Mouse (Mus musculus): ENCODE measurements around the gene Nmnat2. TPM values are rescaled to one million over a fixed set of nuclear protein-coding genes. Genes with fewer than 3 reads are reported as not detected.

Nmnat2 gene
- polyA plus RNA-seq, 1 experiment from 2014 or later: 75.4 TPM

- H3K36me3 ChIP-seq (ENCODE audit: control insufficient read depth, insufficient read depth, low read length): peaks cover 5% of the 10 kb centered on the region; the same call in 1 of the 2 replicates
- no peaks in the 10 kb centered on the region for H3K27me3 ChIP-seq (replicated peaks; ENCODE audit: control insufficient read depth, insufficient read depth, low read length)
- no peaks in the 10 kb centered on the region for H3K4me1 ChIP-seq (ENCODE audit: control insufficient read depth, insufficient read depth, low read depth, low read length)
- H3K9ac ChIP-seq (ENCODE audit: low read depth, low read length): no peak overlapping the region
- no peaks in the 10 kb centered on the region for H3K9me3 ChIP-seq (ENCODE audit: control insufficient read depth, low read length)
- H3K27ac ChIP-seq (ENCODE audit: low read depth, low read length): no peak overlapping the region
- H3K4me2 ChIP-seq (ENCODE audit: low read length): no peak overlapping the region
- no peak for ATAC-seq
- WGBS: 87% methylated on average over 5 of the region's 5 CpGs
- H3K4me3 ChIP-seq (ENCODE audit: low read length): no peak overlapping the region
These were observed 133.0 kb downstream of the Nmnat2 start for GRCm38 (mm10) chr1:153087771-153088170.

GRCm38 (mm10) chr1:153090081-153090480, 135.3 kb downstream of the Nmnat2 start:
- Histone ChIP-seq H3K4me3 (ENCODE audit: low read length) (no peak overlapping the region), H3K27me3 (replicated peaks; ENCODE audit: control insufficient read depth, insufficient read depth, low read length) (0 out of 2 replicates have a peak, but pooled peaks cover 1% of the 10 kb centered on the region), H3K4me1 (ENCODE audit: control insufficient read depth, insufficient read depth, low read depth, low read length) (no peaks in the 10 kb centered on the region), H3K36me3 (ENCODE audit: control insufficient read depth, insufficient read depth, low read length) (peaks cover 5% of the 10 kb centered on the region; the same call in 1 of the 2 replicates), H3K9ac (ENCODE audit: low read depth, low read length) (no peak overlapping the region), H3K4me2 (ENCODE audit: low read length) (no peak overlapping the region), H3K27ac (ENCODE audit: low read depth, low read length) (no peak overlapping the region), H3K9me3 (ENCODE audit: control insufficient read depth, low read length) (no peaks in the 10 kb centered on the region)
- 86% methylated on average over 2 of the region's 2 CpGs for WGBS
- ATAC-seq: no peak

DNA sequence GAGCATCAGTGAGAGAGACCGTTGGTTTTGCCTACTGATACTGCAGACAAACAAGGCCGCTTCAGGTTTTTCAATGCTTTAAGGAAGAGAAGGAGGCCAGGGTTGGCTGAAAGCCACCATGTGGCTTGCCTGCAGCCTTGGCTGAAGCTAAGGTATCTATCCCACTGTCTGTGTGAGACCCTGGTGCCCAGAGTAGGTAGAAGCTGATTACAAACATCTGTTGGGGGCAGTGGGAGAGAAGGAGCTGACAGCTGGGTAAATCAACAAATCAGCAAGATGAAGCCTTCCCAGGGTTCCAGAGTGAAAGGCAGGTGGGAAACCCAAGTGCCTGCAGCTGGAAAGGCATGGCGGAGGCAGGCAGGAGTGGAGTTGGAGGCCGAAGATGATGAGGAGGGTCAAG, 136.0 kb downstream of the Nmnat2 start:
- 82% methylated on average over 4 of the region's 4 CpGs for WGBS
- peaks cover 5% of the 10 kb centered on the region; the same call in 1 of the 2 replicates for H3K36me3 ChIP-seq (ENCODE audit: control insufficient read depth, insufficient read depth, low read length)
- no peak overlapping the region for H3K27ac ChIP-seq (ENCODE audit: low read depth, low read length)
- no peaks in the 10 kb centered on the region for H3K4me1 ChIP-seq (ENCODE audit: control insufficient read depth, insufficient read depth, low read depth, low read length)
- ATAC-seq: no peak
- H3K4me2 ChIP-seq (ENCODE audit: low read length): no peak overlapping the region
- H3K27me3 ChIP-seq (replicated peaks; ENCODE audit: control insufficient read depth, insufficient read depth, low read length): 0 out of 2 replicates have a peak, but pooled peaks cover 3% of the 10 kb centered on the region
- no peak overlapping the region for H3K9ac ChIP-seq (ENCODE audit: low read depth, low read length)
- no peak overlapping the region for H3K4me3 ChIP-seq (ENCODE audit: low read length)
- no peaks in the 10 kb centered on the region for H3K9me3 ChIP-seq (ENCODE audit: control insufficient read depth, low read length)

DNA sequence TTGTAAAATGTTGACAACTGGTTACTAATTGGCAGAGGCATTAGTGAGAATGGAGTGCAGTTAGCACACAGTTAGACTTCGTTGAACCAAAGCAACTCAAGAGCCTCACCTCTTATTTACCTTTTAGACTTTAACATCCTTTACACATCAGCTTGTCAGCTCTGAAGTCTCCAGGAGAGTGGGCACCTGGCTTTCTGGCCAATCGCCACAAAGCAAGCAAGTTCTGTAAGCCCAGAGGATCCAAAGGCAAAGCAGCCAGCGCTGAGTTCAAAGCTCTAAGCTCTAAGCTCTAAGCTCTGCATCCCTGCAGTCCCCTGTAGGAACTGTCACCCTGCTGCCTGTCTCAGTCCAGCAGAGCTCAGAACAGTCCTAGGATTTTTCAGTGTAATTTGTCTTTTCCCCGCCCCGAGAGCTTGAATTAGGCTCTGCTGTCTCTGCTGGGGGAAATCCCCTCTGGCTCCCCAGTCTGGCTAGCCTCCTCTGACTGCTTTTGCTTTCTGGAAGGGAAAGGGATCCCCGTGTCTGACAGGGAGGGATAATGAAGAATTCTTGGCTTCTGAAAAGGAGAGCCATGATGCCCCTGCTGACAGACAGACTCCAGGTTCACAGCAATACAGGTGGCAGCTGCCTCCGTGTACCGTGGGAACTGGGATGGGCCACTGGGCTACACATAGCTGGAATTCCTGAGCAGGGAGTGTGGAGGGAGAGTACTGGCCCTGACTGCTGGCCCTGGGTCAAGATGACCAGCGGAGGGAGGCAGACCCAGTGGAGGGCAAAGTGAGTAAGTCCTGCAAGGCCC, 136.8 kb downstream of the Nmnat2 start:
- H3K27me3 ChIP-seq (replicated peaks; ENCODE audit: control insufficient read depth, insufficient read depth, low read length): 0 out of 2 replicates have a peak, but pooled peaks cover 3% of the 10 kb centered on the region
- H3K4me3 ChIP-seq (ENCODE audit: low read length): no peak overlapping the region
- ATAC-seq: peak; percentile 43
- no peak overlapping the region for H3K9ac ChIP-seq (ENCODE audit: low read depth, low read length)
- no peak overlapping the region for H3K27ac ChIP-seq (ENCODE audit: low read depth, low read length)
- no peaks in the 10 kb centered on the region for H3K4me1 ChIP-seq (ENCODE audit: control insufficient read depth, insufficient read depth, low read depth, low read length)
- H3K9me3 ChIP-seq (ENCODE audit: control insufficient read depth, low read length): no peaks in the 10 kb centered on the region
- 40% methylated on average over 9 of the region's 9 CpGs for WGBS
- H3K4me2 ChIP-seq (ENCODE audit: low read length): no peak overlapping the region
- H3K36me3 ChIP-seq (ENCODE audit: control insufficient read depth, insufficient read depth, low read length): peaks cover 1% of the 10 kb centered on the region; the same call in 1 of the 2 replicates

DNA sequence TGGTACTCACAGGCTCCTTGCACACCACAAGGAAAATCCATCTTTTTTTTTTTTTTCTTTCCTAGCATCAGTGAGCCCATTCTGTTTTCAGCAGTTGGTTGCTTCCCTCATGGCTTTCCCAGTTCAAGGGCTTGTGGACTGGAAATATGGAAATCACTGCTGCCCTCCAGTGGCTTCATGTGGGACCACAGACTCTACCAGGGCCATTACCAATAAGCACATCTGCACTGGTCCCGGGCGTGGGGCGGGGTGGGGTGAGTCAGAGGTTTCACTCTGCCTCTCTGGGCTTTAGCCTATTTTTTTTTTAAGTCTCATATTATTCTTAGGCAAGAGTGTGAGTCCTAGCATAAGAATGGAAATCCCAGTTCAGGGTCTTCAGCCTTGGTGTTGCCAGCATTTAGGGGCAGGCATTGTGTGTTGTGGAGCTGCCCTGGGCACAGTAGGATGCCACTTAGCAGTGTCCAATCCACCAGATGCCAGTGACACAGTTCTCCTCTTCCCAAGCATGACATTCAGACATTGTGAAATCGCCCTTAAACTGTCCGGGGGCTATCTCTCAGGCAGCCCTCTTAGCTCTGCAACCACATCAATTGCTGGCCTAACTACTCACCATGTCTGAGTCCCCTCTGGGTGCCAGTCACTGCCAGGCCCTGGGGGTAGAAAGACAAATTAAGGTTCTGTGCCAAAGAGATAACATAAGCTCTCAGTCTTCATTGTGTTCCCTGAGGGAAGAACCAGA, 137.6 kb downstream of the Nmnat2 start:
- Histone ChIP-seq H3K9me3 (ENCODE audit: control insufficient read depth, low read length) (no peaks in the 10 kb centered on the region), H3K9ac (ENCODE audit: low read depth, low read length) (no peak overlapping the region), H3K4me2 (ENCODE audit: low read length) (no peak overlapping the region), H3K36me3 (ENCODE audit: control insufficient read depth, insufficient read depth, low read length) (no peaks in the 10 kb centered on the region), H3K4me3 (ENCODE audit: low read length) (no peak overlapping the region), H3K27ac (ENCODE audit: low read depth, low read length) (no peak overlapping the region), H3K27me3 (replicated peaks; ENCODE audit: control insufficient read depth, insufficient read depth, low read length) (0 out of 2 replicates have a peak, but pooled peaks cover 3% of the 10 kb centered on the region), H3K4me1 (ENCODE audit: control insufficient read depth, insufficient read depth, low read depth, low read length) (no peaks in the 10 kb centered on the region)
- 55% methylated on average over 5 of the region's 5 CpGs for WGBS
- peak; percentile 79 for ATAC-seq

- no peaks in the 10 kb centered on the region for H3K36me3 ChIP-seq (ENCODE audit: control insufficient read depth, insufficient read depth, low read length)
- no peak overlapping the region for H3K27ac ChIP-seq (ENCODE audit: low read depth, low read length)
- no peak overlapping the region for H3K4me2 ChIP-seq (ENCODE audit: low read length)
- H3K9ac ChIP-seq (ENCODE audit: low read depth, low read length): no peak overlapping the region
- ATAC-seq: no peak
- H3K9me3 ChIP-seq (ENCODE audit: control insufficient read depth, low read length): no peaks in the 10 kb centered on the region
- no peak overlapping the region for H3K4me3 ChIP-seq (ENCODE audit: low read length)
- 52% methylated on average over 5 of the region's 5 CpGs for WGBS
- no peaks in the 10 kb centered on the region for H3K4me1 ChIP-seq (ENCODE audit: control insufficient read depth, insufficient read depth, low read depth, low read length)
- H3K27me3 ChIP-seq (replicated peaks; ENCODE audit: control insufficient read depth, insufficient read depth, low read length): 0 out of 2 replicates have a peak, but pooled peaks cover 3% of the 10 kb centered on the region
These were observed 138.4 kb downstream of the Nmnat2 start for GRCm38 (mm10) chr1:153093172-153093571.

GRCm38 (mm10) chr1:153093581-153093980, 138.8 kb downstream of the Nmnat2 start:
- no peak overlapping the region for H3K4me2 ChIP-seq (ENCODE audit: low read length)
- no peak for ATAC-seq
- whole genome bisulfite sequencing: 73% methylated on average over 4 of the region's 4 CpGs

DNA sequence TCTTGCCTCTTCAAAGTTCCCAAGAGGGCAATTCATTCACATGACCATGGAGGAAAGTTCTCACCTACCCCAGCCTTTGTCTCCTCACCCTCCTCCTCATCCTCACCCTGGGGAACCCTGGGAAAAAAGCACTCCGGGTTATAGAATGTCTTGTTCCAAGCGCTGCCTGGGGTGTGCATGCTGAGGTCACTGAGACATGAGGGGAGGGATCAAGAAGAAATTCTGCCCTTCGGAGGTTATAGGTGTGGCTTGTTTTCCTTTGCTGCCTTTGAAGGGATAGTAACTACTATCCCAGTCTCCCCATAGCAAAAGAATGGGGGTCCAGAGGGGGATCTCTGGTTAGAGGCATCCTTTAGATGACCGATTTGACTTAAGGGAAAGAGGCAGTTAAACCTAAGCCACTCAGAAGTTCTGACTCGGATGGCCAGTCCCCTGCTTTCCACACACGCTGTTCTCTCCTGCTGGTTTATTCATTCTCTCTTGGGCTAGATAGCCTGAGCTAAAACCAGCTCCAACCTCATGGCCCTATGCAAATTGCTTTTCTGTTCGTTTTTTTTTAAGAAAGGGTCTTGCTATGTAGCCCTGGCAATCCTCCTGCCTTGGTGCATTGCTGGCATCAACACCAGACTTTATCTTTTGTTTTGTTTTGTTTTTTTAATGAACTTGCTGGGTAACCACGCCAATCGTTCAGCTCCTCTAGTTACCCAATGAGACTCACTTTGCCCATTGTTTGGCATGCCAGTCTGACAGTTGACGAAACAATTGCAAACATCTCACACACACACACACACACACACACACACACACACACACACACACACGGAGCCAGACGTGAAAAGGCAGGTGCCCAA, 139.7 kb downstream of the Nmnat2 start:
- no peak overlapping the region for H3K27ac ChIP-seq (ENCODE audit: low read depth, low read length)
- H3K9ac ChIP-seq (ENCODE audit: low read depth, low read length): no peak overlapping the region
- H3K4me3 ChIP-seq (ENCODE audit: low read length): no peak overlapping the region
- H3K27me3 ChIP-seq (replicated peaks; ENCODE audit: control insufficient read depth, insufficient read depth, low read length): 0 out of 2 replicates have a peak, but pooled peaks cover 3% of the 10 kb centered on the region
- no peak overlapping the region for H3K4me2 ChIP-seq (ENCODE audit: low read length)
- no peaks in the 10 kb centered on the region for H3K36me3 ChIP-seq (ENCODE audit: control insufficient read depth, insufficient read depth, low read length)
- 28% methylated on average over 12 of the region's 12 CpGs for WGBS
- no peaks in the 10 kb centered on the region for H3K9me3 ChIP-seq (ENCODE audit: control insufficient read depth, low read length)
- ATAC-seq: no peak
- no peaks in the 10 kb centered on the region for H3K4me1 ChIP-seq (ENCODE audit: control insufficient read depth, insufficient read depth, low read depth, low read length)

More at GRCm38 (mm10) chr1:153093581-153093980, 138.8 kb downstream of the Nmnat2 start:
- no peaks in the 10 kb centered on the region for H3K36me3 ChIP-seq (ENCODE audit: control insufficient read depth, insufficient read depth, low read length)
- H3K9ac ChIP-seq (ENCODE audit: low read depth, low read length): no peak overlapping the region
- H3K27me3 ChIP-seq (replicated peaks; ENCODE audit: control insufficient read depth, insufficient read depth, low read length): 0 out of 2 replicates have a peak, but pooled peaks cover 3% of the 10 kb centered on the region
- H3K4me1 ChIP-seq (ENCODE audit: control insufficient read depth, insufficient read depth, low read depth, low read length): no peaks in the 10 kb centered on the region
- H3K27ac ChIP-seq (ENCODE audit: low read depth, low read length): no peak overlapping the region
- H3K9me3 ChIP-seq (ENCODE audit: control insufficient read depth, low read length): no peaks in the 10 kb centered on the region
- no peak overlapping the region for H3K4me3 ChIP-seq (ENCODE audit: low read length)

Measured in hindbrain, embryonic 16.5 days (tissue).